Mouse (Mus musculus) liver, adult 2 months (tissue): ENCODE measurements around the gene Prnd. TPM values are rescaled to one million over a fixed set of nuclear protein-coding genes. Genes with fewer than 3 reads are reported as not detected.

Source experiments
- DNase-seq: peaks from one replicate; pipeline ENCODE4 v3.0.0-alpha.2; 2011; ENCODE audit warnings: low read depth, low spot score; ENCODE audit errors: extremely low read depth
- H3K27ac ChIP-seq: fragments of 200-500 bp; replicated peaks from 2 replicates; pipeline ENCODE4 v1.5.1; 2012; ENCODE audit warnings: low read depth, mild to moderate bottlenecking, control low read depth, inconsistent platforms, low read length; ENCODE audit not compliant: insufficient read depth
- H3K27me3 ChIP-seq: fragments of 200-500 bp; 2 replicates; pipeline ENCODE4 v1.6.1; 2012; ENCODE audit warnings: mild to moderate bottlenecking, moderate library complexity, low read length, inconsistent platforms; ENCODE audit not compliant: control insufficient read depth, insufficient read depth
- H3K36me3 ChIP-seq: fragments of 200-500 bp; 2 replicates; pipeline ENCODE4 v1.6.1; 2012; ENCODE audit warnings: low read length, inconsistent platforms; ENCODE audit not compliant: control insufficient read depth, insufficient read depth
- H3K4me1 ChIP-seq: fragments of 200-500 bp; 2 replicates; pipeline ENCODE4 v1.6.1; 2011; ENCODE audit warnings: low read length; ENCODE audit not compliant: control insufficient read depth, insufficient read depth
- H3K4me3 ChIP-seq: fragments of 200-500 bp; 2 replicates; pipeline ENCODE4 v1.5.1; 2011; ENCODE audit warnings: low read depth, mild to moderate bottlenecking, control low read depth, low read length, moderate library complexity; ENCODE audit not compliant: insufficient read depth
- H3K79me2 ChIP-seq: fragments of 200-500 bp; 2 replicates; pipeline ENCODE4 v1.6.1; 2012; ENCODE audit warnings: inconsistent platforms, mild to moderate bottlenecking, low read length, moderate library complexity; ENCODE audit not compliant: control insufficient read depth, insufficient read depth
- H3K9ac ChIP-seq: fragments of 200-500 bp; 2 replicates; pipeline ENCODE4 v1.6.1; 2012; ENCODE audit warnings: low read depth, mild to moderate bottlenecking, control low read depth, inconsistent platforms, low read length
- CTCF ChIP-seq: fragments of 200-500 bp; IDR thresholded peaks from 2 replicates; pipeline ENCODE4 v1.5.1; 2011; ENCODE audit warnings: low read depth, low read length, control low read depth
- POLR2A ChIP-seq: fragments of 200-500 bp; IDR thresholded peaks from 2 replicates; pipeline ENCODE4 v1.6.1; 2011; ENCODE audit warnings: low read length, control low read depth; ENCODE audit not compliant: insufficient read depth; ENCODE audit errors: extremely low read depth
- WGBS: fragments of 180-500 bp; shearing (Covaris S2); methylation state at CpG from one replicate; pipeline ENCODE4 v1.1.7; 2018; 5-methylcytosine and 5-hydroxymethylcytosine counted together
- polyA plus RNA-seq: library from polyadenylated mRNA; depleted of rRNA; stranded (reverse); fragments of >200 nt; gene quantifications from 2 replicates; pipeline ENCODE4 v1.2.3, GENCODE M21; 2012
- total RNA-seq: library from RNA; depleted of rRNA; stranded (reverse); fragments of >200 nt; gene quantifications from 2 replicates; pipeline ENCODE4 v1.2.3, GENCODE M21; 2014

The Prnd gene
- total and polyA plus RNA-seq, 2 experiments, result not detected

DNA sequence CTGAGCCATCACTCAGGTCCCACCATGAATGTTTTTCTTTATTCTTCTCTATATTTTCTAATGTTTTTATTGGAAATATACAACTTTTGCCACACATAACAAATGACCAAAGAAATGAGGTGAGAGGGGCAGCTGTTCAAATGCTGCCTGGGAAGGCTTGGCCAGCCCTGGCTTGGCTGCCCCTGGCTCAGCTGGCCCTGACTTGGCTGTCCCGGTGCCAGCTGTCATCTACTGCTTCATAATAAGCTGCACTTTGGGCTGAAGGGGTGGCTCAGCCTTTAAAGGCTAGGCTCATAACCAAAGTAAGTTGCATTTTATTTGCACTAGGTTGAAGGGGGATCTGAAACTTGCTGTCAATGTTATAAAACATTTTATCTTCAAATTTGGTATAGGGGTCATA, 43.8 kb upstream of the Prnd start:
- Histone ChIP-seq H3K9ac (no peak overlapping the region), H3K27me3 (no peaks in the 10 kb centered on the region), H3K79me2 (no peaks in the 10 kb centered on the region), H3K4me1 (peaks cover 4% of the 10 kb centered on the region; the same call in 1 of the 2 replicates), H3K27ac (no peak overlapping the region), H3K4me3 (no peak overlapping the region), H3K36me3 (no peaks in the 10 kb centered on the region)
- TF ChIP-seq POLR2A (no peak), CTCF (no peak)
- WGBS, result 14% methylated on average over 1 of the region's 1 CpGs
- peak; percentile 65 for DNase-seq

- no peak overlapping the region for H3K27ac ChIP-seq
- DNase-seq, result no peak
- H3K36me3 ChIP-seq, result no peaks in the 10 kb centered on the region
- H3K9ac ChIP-seq, result no peak overlapping the region
- peaks cover 4% of the 10 kb centered on the region; the same call in 1 of the 2 replicates for H3K4me1 ChIP-seq
- H3K79me2 ChIP-seq, result no peaks in the 10 kb centered on the region
- no peaks in the 10 kb centered on the region for H3K27me3 ChIP-seq
- TF ChIP-seq POLR2A (no peak), CTCF (no peak)
- 93% methylated on average over 5 of the region's 5 CpGs for WGBS
- no peak overlapping the region for H3K4me3 ChIP-seq
Observed at GRCm38 (mm10) chr2:131907311-131907710, 43.4 kb upstream of the Prnd start.

DNA sequence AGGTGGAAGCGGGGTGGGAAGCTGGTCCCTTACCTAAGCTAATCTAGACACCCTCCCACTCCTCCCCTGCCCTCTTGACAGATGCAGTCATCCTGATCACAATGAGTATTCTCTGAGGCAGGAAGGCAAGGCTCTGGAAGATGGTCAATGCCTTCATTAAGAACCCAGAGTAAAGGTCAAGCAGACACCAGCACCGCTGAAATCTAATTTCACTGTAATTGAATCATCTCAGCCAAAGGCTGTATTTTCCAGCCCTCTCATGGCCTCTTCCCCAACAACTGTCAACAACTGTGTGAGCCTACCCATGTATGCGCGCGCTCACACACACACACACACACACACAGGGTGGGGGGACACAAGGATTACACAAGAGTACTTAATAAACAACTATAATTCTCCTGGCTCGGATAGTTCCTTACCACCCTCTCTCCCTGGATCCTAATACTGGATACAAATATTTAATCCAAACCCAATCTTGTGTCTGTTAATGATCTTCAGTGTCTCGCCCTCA, 42.3 kb upstream of the Prnd start:
- WGBS, result 86% methylated on average over 7 of the region's 7 CpGs
- Histone ChIP-seq H3K9ac (no peak overlapping the region), H3K4me3 (no peak overlapping the region), H3K36me3 (no peaks in the 10 kb centered on the region), H3K4me1 (peaks cover 4% of the 10 kb centered on the region; the same call in 1 of the 2 replicates), H3K79me2 (no peaks in the 10 kb centered on the region), H3K27ac (no peak overlapping the region), H3K27me3 (no peaks in the 10 kb centered on the region)
- TF ChIP-seq CTCF (no peak), POLR2A (no peak)
- peak; percentile 22 for DNase-seq

DNA sequence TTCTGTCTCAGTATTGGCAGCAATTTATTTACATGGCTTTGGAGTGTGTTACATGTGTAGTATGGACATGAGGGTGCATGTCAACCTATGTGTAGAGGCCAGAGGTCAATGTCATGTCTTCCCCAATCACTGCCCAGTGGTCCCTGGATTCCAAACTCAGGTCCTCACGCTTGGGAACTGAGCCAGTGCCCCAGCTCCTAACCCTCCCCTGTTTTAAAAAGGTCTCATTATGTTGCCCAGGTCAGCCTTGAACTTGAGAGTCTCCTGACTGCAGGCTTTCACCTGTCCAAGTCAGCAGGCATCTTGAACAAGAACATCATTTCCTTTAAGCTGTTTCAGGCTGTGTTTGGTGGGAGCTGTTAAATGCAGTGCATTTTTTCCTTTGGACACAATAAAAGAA, 41.8 kb upstream of the Prnd start:
- WGBS, result 97% methylated on average over 1 of the region's 1 CpGs
- Histone ChIP-seq H3K36me3 (no peaks in the 10 kb centered on the region), H3K4me3 (no peak overlapping the region), H3K9ac (no peak overlapping the region), H3K79me2 (no peaks in the 10 kb centered on the region; the same call in 1 of the 2 replicates), H3K27me3 (no peaks in the 10 kb centered on the region), H3K4me1 (peaks cover 4% of the 10 kb centered on the region; the same call in 1 of the 2 replicates), H3K27ac (0 out of 2 replicates have a peak overlapping the region, but pooled peaks have one; percentile 28)
- no peak for TF ChIP-seq POLR2A
- TF ChIP-seq CTCF, result no peak
- peak; percentile 9 for DNase-seq

GRCm38 (mm10) chr2:131909683-131910572, 40.7 kb upstream of the Prnd start, which contains the start of the genes Prnp and Prn:
TSS of gene Prnp (plus strand) at chr2:131909928.
TSS of gene Prn (plus strand) at chr2:131909957.
- H3K27me3 ChIP-seq, result no peaks in the 10 kb centered on the region
- 9% methylated on average over 50 of the region's 52 CpGs for WGBS
- peak; percentile 82 for DNase-seq
- H3K27ac ChIP-seq, result peak within 1 kb of the TSS; percentile 76
- peaks cover 4% of the 10 kb centered on the region; the same call in 1 of the 2 replicates for H3K4me1 ChIP-seq
- H3K36me3 ChIP-seq, result 0 out of 2 replicates have a peak, but pooled peaks cover 1% of the 10 kb centered on the region
- TF ChIP-seq POLR2A (peak; percentile 93), CTCF (no peak)
- no peaks in the 10 kb centered on the region; the same call in 1 of the 2 replicates for H3K79me2 ChIP-seq
- H3K9ac ChIP-seq, result peak within 1 kb of the TSS; percentile 82
- peak within 1 kb of the TSS; percentile 70 for H3K4me3 ChIP-seq
